Mouse (Mus musculus): ENCODE measurements around the gene Selenoh.

Selenoh gene

GRCm38 (mm10) chr2:84670569-84670933 is at the start of gene Selenoh:
Selenoh (minus strand) TSS chr2:84670770.
- DNase-seq (ENCODE audit: low spot score in 2 of 2), result peak; percentile 86 to 87

GRCm38 (mm10) chr2:84717357-84717756 is 46.8 kb upstream of the Selenoh start:
- no peak for DNase-seq (ENCODE audit: low spot score in 2 of 2)

GRCm38 (mm10) chr2:84716423-84717355 is 46.1 kb upstream of the Selenoh start:
- DNase-seq (ENCODE audit: low spot score in 2 of 2), result no peak

- peak in 1 of 2 experiments; percentile 91 for DNase-seq (ENCODE audit: low spot score in 2 of 2)
Measured at GRCm38 (mm10) chr2:84715562-84716361, 45.2 kb upstream of the Selenoh start.

- peak; percentile 98 to 99 for DNase-seq (ENCODE audit: low spot score in 2 of 2)
Measured at GRCm38 (mm10) chr2:84714811-84715561, 44.4 kb upstream of the Selenoh start, which contains the start of gene Zdhhc5. Zdhhc5 (minus strand) TSS chr2:84715180.

- no peak for DNase-seq (ENCODE audit: low spot score in 2 of 2)
Measured at GRCm38 (mm10) chr2:84714422-84714810, 43.8 kb upstream of the Selenoh start.

- no peak for DNase-seq (ENCODE audit: low spot score in 2 of 2)
Measured at GRCm38 (mm10) chr2:84711898-84712297, 41.3 kb upstream of the Selenoh start.

GRCm38 (mm10) chr2:84707523-84707922 is 37.0 kb upstream of the Selenoh start:
- no peak for DNase-seq (ENCODE audit: low spot score in 2 of 2)

- no peak for DNase-seq (ENCODE audit: low spot score in 2 of 2)
Measured at GRCm38 (mm10) chr2:84705295-84705694, 34.7 kb upstream of the Selenoh start.

GRCm38 (mm10) chr2:84704329-84704728 is 33.8 kb upstream of the Selenoh start:
- no peak for DNase-seq (ENCODE audit: low spot score in 2 of 2)

- DNase-seq (ENCODE audit: low spot score in 2 of 2), result no peak
Measured at GRCm38 (mm10) chr2:84703497-84703896, 32.9 kb upstream of the Selenoh start.

- DNase-seq (ENCODE audit: low spot score in 2 of 2), result no peak
Measured at GRCm38 (mm10) chr2:84695007-84695695, 24.6 kb upstream of the Selenoh start.

GRCm38 (mm10) chr2:84690050-84690449 is 19.5 kb upstream of the Selenoh start:
- DNase-seq (ENCODE audit: low spot score in 2 of 2), result no peak

GRCm38 (mm10) chr2:84688080-84688844 is 17.7 kb upstream of the Selenoh start:
- no peak for DNase-seq (ENCODE audit: low spot score in 2 of 2)

- DNase-seq (ENCODE audit: low spot score in 2 of 2), result no peak
Measured at GRCm38 (mm10) chr2:84682605-84683183, 12.1 kb upstream of the Selenoh start.

- no peak for DNase-seq (ENCODE audit: low spot score in 2 of 2)
Measured at GRCm38 (mm10) chr2:84679016-84679415, 8.4 kb upstream of the Selenoh start, which contains the start of gene Tmx2. Tmx2 (minus strand) TSS chr2:84679140.

GRCm38 (mm10) chr2:84677968-84678880 is 7.7 kb upstream of the Selenoh start, which contains the start of the genes Gm28635 and Med19:
Gm28635 (minus strand) TSS chr2:84678041.
Med19 (plus strand) TSS chr2:84678402.
- DNase-seq (ENCODE audit: low spot score in 2 of 2), result peak; percentile 90 to 98

GRCm38 (mm10) chr2:84677270-84677967 is 6.8 kb upstream of the Selenoh start:
- DNase-seq (ENCODE audit: low spot score in 2 of 2), result no peak
